ENCODE assay signal across 18 mouse cellular contexts in the genomic region with DNA sequence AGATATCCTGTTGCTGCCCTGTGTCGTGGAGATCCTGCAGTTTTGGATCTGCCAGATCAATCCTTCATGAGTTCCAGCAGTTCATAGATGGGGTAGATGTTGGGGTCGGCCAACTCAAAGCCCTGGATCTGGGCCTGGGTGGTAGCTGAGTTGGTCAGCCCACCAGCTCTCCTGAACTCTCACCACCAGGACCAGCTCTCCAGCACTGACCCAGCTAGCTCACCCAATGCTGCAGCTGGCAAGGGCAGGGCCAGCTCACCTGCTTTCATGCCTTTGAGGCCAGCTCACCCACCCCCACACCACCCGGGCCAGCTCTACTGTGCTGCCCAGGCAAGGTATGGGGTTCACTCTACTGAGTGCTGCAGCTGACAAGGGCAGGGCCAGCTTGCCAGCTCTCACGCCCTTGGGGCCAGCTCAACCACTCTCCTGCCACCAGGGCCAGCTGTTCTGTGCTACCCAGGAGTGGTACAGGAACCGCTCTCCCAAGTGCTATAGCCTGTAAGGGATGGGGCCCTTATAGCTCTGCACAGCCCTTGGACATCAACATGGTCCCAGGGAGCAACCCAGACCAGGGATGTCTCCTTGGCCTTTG.
DNase-seq lines count a peak whose midpoint lies in the region; ATAC-seq and TF ChIP-seq lines count a peak whose summit lies in the region.
"Had no signal": no experiment of that assay in that cellular context is flagged by ENCODE, and none has a peak within 500 bp of the region (broad histone marks: within the 10 kb centered on the region; RNA-seq: fewer than 3 reads in every experiment).

No protein-coding gene starts in this region.

- ATAC-seq in heart, postnatal 0 days (ENCODE audit: insufficient read depth, low read depth), result peak; percentile 17; the same call in 1 of the 2 replicates
- ATAC-seq in midbrain, embryonic 11.5 days (ENCODE audit: low FRiP score), result 0 out of 2 replicates have a peak, but pooled peaks have one; percentile 16
- 0 out of 2 replicates have a peak, but pooled peaks have one; percentile 25 for ATAC-seq in embryonic facial prominence, embryonic 15.5 days (ENCODE audit: insufficient number of reproducible peaks, low FRiP score, low TSS enrichment, low read depth)
- ATAC-seq in forebrain, embryonic 16.5 days, result no peak
- no peak for ATAC-seq in kidney, embryonic 15.5 days (replicated peaks; ENCODE audit: low FRiP score)
- ATAC-seq: hindbrain, postnatal 0 days had no signal

- H3K36me3 ChIP-seq in heart, postnatal 0 days (replicated peaks; ENCODE audit: control insufficient read depth, insufficient read depth, low read length), result no peaks in the 10 kb centered on the region
- no peaks in the 10 kb centered on the region for H3K36me3 ChIP-seq in heart, embryonic 10.5 days
- no peaks in the 10 kb centered on the region for H3K36me3 ChIP-seq in midbrain, embryonic 11.5 days (ENCODE audit: control insufficient read depth, insufficient read depth, low read length)
- H3K36me3 ChIP-seq in midbrain, embryonic 10.5 days, result no peaks in the 10 kb centered on the region
- no peaks in the 10 kb centered on the region for H3K36me3 ChIP-seq in embryonic facial prominence, embryonic 15.5 days
- H3K36me3 ChIP-seq in forebrain, embryonic 16.5 days (ENCODE audit: control insufficient read depth, insufficient read depth), result no peaks in the 10 kb centered on the region
- H3K36me3 ChIP-seq in kidney, embryonic 15.5 days, result no peaks in the 10 kb centered on the region
- H3K36me3 ChIP-seq: G1E had no signal

- TF ChIP-seq EP300 in heart, postnatal 0 days (IDR thresholded peaks at IDR 0.05; ENCODE audit: low read depth), result no peak

- H3K4me1 ChIP-seq in heart, postnatal 0 days (ENCODE audit: control insufficient read depth, insufficient read depth), result peaks cover 13% of the 10 kb centered on the region
- H3K4me1 ChIP-seq in heart, embryonic 10.5 days, result 0 out of 2 replicates have a peak, but pooled peaks cover 2% of the 10 kb centered on the region
- no peaks in the 10 kb centered on the region for H3K4me1 ChIP-seq in midbrain, embryonic 11.5 days (ENCODE audit: control insufficient read depth, insufficient read depth, low read length)
- no peaks in the 10 kb centered on the region for H3K4me1 ChIP-seq in midbrain, embryonic 10.5 days
- H3K4me1 ChIP-seq in embryonic facial prominence, embryonic 15.5 days, result no peaks in the 10 kb centered on the region
- H3K4me1 ChIP-seq in forebrain, embryonic 16.5 days (replicated peaks; ENCODE audit: control insufficient read depth, insufficient read depth, low read length), result peaks cover 4% of the 10 kb centered on the region
- no peaks in the 10 kb centered on the region for H3K4me1 ChIP-seq in kidney, embryonic 15.5 days

- H3K4me3 ChIP-seq in heart, postnatal 0 days (ENCODE audit: low read depth, low read length), result no peak overlapping the region
- no peak overlapping the region for H3K4me3 ChIP-seq in heart, embryonic 10.5 days
- H3K4me3 ChIP-seq in midbrain, embryonic 11.5 days (ENCODE audit: low read depth, low read length), result no peak overlapping the region
- no peak overlapping the region for H3K4me3 ChIP-seq in midbrain, embryonic 10.5 days
- no peak overlapping the region for H3K4me3 ChIP-seq in embryonic facial prominence, embryonic 15.5 days (replicated peaks)
- no peak overlapping the region for H3K4me3 ChIP-seq in forebrain, embryonic 16.5 days (replicated peaks; ENCODE audit: low read length)
- H3K4me3 ChIP-seq in kidney, embryonic 15.5 days (replicated peaks), result no peak overlapping the region
- H3K4me3 ChIP-seq: erythroblast, embryonic 14.5 days had no signal

- no peak overlapping the region for H3K9ac ChIP-seq in heart, postnatal 0 days (replicated peaks; ENCODE audit: low read depth, low read length)
- no peak overlapping the region for H3K9ac ChIP-seq in midbrain, embryonic 11.5 days (ENCODE audit: low read length)
- no peak overlapping the region for H3K9ac ChIP-seq in embryonic facial prominence, embryonic 15.5 days
- H3K9ac ChIP-seq in forebrain, embryonic 16.5 days (replicated peaks; ENCODE audit: low read depth, low read length), result no peak overlapping the region
- no peak overlapping the region for H3K9ac ChIP-seq in kidney, embryonic 15.5 days

- no peak for TF ChIP-seq CTCF in heart, postnatal 0 days (IDR thresholded peaks at IDR 0.05; ENCODE audit: low read depth)

- no peak for DNase-seq in heart, postnatal 0 days (ENCODE audit: low spot score)
- DNase-seq in heart, embryonic 10.5 days (ENCODE audit: low spot score), result no peak
- no peak for DNase-seq in midbrain, embryonic 11.5 days (ENCODE audit: low spot score, missing footprints)
- DNase-seq in midbrain, embryonic 10.5 days (ENCODE audit: low spot score), result no peak
- DNase-seq: adrenal gland, adult 8-10 months; cerebellum, adult 2 months; gastrocnemius, postnatal 25 days; kidney, adult 8-10 months; left cerebral cortex, postnatal 4 days; right cerebral cortex, adult 18-20 months; spleen, adult 18-20 months; thymus, postnatal 4 days had no signal

- H3K4me2 ChIP-seq in heart, postnatal 0 days (ENCODE audit: low read depth, low read length), result no peak overlapping the region
- no peak overlapping the region for H3K4me2 ChIP-seq in midbrain, embryonic 11.5 days
- H3K4me2 ChIP-seq in embryonic facial prominence, embryonic 15.5 days (replicated peaks), result no peak overlapping the region
- no peak overlapping the region for H3K4me2 ChIP-seq in forebrain, embryonic 16.5 days (ENCODE audit: low read length)
- H3K4me2 ChIP-seq in kidney, embryonic 15.5 days, result no peak overlapping the region

- 83% methylated on average over 5 of the region's 5 CpGs for WGBS in heart, postnatal 0 days
- 85% methylated on average over 5 of the region's 5 CpGs for WGBS in heart, embryonic 10.5 days
- whole genome bisulfite sequencing in midbrain, embryonic 11.5 days, result 89% methylated on average over 5 of the region's 5 CpGs
- WGBS in midbrain, embryonic 10.5 days, result 88% methylated on average over 5 of the region's 5 CpGs
- 92% methylated on average over 5 of the region's 5 CpGs for WGBS in embryonic facial prominence, embryonic 15.5 days
- WGBS in forebrain, embryonic 16.5 days, result 95% methylated on average over 5 of the region's 5 CpGs
- WGBS in kidney, embryonic 15.5 days, result 92% methylated on average over 5 of the region's 5 CpGs

- no peaks in the 10 kb centered on the region for H3K9me3 ChIP-seq in heart, postnatal 0 days (replicated peaks; ENCODE audit: control insufficient read depth, low read length)
- no peaks in the 10 kb centered on the region for H3K9me3 ChIP-seq in heart, embryonic 10.5 days
- H3K9me3 ChIP-seq in midbrain, embryonic 11.5 days (ENCODE audit: control insufficient read depth, low read length), result no peaks in the 10 kb centered on the region
- no peaks in the 10 kb centered on the region for H3K9me3 ChIP-seq in midbrain, embryonic 10.5 days (replicated peaks)
- no peaks in the 10 kb centered on the region for H3K9me3 ChIP-seq in embryonic facial prominence, embryonic 15.5 days (replicated peaks)
- no peaks in the 10 kb centered on the region for H3K9me3 ChIP-seq in forebrain, embryonic 16.5 days (ENCODE audit: control insufficient read depth, low read length)
- no peaks in the 10 kb centered on the region for H3K9me3 ChIP-seq in kidney, embryonic 15.5 days (replicated peaks)
- H3K9me3 ChIP-seq: G1E had no signal

- H3K27ac ChIP-seq in heart, postnatal 0 days (ENCODE audit: low read depth), result no peak overlapping the region
- no peak overlapping the region for H3K27ac ChIP-seq in heart, embryonic 10.5 days
- no peak overlapping the region for H3K27ac ChIP-seq in midbrain, embryonic 11.5 days (ENCODE audit: low read depth, low read length)
- no peak overlapping the region for H3K27ac ChIP-seq in midbrain, embryonic 10.5 days (replicated peaks)
- no peak overlapping the region for H3K27ac ChIP-seq in embryonic facial prominence, embryonic 15.5 days (replicated peaks)
- H3K27ac ChIP-seq in forebrain, embryonic 16.5 days (ENCODE audit: low read length), result no peak overlapping the region
- no peak overlapping the region for H3K27ac ChIP-seq in kidney, embryonic 15.5 days
- H3K27ac ChIP-seq: hindbrain, postnatal 0 days had no signal

- H3K27me3 ChIP-seq in heart, postnatal 0 days (ENCODE audit: control insufficient read depth, insufficient read depth, low read length), result no peaks in the 10 kb centered on the region
- no peaks in the 10 kb centered on the region for H3K27me3 ChIP-seq in heart, embryonic 10.5 days (ENCODE audit: insufficient read depth, poor library complexity, severe bottlenecking)
- H3K27me3 ChIP-seq in midbrain, embryonic 11.5 days (ENCODE audit: control insufficient read depth, insufficient read depth, low read length), result no peaks in the 10 kb centered on the region
- H3K27me3 ChIP-seq in midbrain, embryonic 10.5 days (ENCODE audit: low read depth, poor library complexity, severe bottlenecking), result no peaks in the 10 kb centered on the region
- no peaks in the 10 kb centered on the region for H3K27me3 ChIP-seq in embryonic facial prominence, embryonic 15.5 days
- no peaks in the 10 kb centered on the region for H3K27me3 ChIP-seq in forebrain, embryonic 16.5 days (replicated peaks; ENCODE audit: control insufficient read depth, insufficient read depth, low read length)
- H3K27me3 ChIP-seq in kidney, embryonic 15.5 days, result no peaks in the 10 kb centered on the region

Comparison
In these comparisons a context has a peak if more than half of its experiments do, and no peak if none do; other contexts are left out.
1. ATAC-seq: peak in heart, postnatal 0 days (single experiment), midbrain, embryonic 11.5 days (single experiment) and embryonic facial prominence, embryonic 15.5 days (single experiment); none in forebrain, embryonic 16.5 days (single experiment) and kidney, embryonic 15.5 days (single experiment).